Mouse (Mus musculus): ENCODE data around the gene Ccdc110.

The Ccdc110 gene

DNA sequence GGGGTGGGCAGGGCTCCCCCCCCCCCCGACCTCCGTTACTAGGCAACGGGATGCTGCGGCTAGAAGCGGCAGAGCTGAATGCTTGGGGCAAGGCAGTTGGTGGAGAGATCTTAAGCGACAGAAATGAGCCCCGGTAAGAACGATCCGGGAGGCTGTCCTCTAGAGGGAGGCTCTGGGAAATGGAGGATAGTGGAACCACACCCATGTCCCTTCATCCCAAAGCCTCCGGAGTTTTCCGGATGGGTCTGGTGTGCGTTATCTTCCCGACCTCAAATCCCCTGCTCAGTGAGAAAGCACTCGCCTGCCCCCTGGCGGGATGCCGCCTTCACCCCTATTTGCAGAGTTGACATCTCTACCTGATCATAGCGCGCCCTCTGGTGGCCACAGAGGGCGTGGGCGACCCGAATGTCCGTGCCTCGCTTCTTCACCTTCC is at the start of gene Ccdc110:
Ccdc110 (plus strand) TSS at position 38 of the 433 bp plus-strand sequence.
- peak; percentile 99 for DNase-seq

DNA sequence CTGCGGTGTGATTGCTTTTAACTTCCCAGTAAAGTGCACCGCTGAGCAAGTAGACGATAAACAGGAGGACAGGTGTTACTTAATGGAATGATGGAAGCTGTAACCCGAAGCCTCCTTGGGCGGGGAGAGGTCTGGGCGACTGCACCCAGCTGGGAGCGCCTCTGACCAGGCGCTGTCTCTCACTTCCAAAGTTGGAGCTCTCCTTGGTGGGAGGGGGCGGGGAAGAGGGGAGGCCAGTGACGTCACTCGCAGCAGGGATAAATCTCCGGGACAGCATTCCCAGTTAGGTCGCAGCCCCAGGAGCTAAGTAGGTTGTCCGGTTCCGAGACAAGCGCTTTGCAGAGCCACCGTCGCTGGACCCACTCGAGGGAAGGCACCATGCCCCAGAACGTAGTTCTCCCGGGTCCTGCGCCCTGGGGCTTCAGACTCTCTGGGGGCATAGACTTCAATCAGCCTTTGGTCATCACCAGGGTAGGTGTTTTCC is 49.2 kb upstream of the Ccdc110 start, which contains the start of gene Pdlim3:
Pdlim3 (plus strand) TSS at position 260 of the 484 bp plus-strand sequence.
- DNase-seq = peak; percentile 61

DNA sequence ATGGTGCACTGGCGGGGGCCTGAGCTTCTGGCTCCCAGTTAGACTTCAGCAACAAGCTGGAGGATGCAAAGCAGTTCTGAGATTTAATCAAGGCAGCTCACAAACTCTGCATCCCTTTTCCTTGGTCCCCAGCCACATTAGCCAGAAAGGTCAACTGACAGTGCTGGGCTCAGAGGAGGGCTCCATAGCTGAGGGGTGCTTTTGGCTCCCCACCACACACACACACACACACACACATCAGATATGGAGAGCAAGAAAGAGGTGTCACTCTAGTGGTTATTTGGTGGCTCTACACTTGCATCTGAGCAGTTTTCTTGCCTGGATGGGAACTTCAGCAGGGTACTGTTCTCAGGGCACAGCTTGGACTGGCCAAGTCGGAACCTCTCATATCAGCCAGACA is 48.6 kb upstream of the Ccdc110 start:
- no peak for DNase-seq

DNA sequence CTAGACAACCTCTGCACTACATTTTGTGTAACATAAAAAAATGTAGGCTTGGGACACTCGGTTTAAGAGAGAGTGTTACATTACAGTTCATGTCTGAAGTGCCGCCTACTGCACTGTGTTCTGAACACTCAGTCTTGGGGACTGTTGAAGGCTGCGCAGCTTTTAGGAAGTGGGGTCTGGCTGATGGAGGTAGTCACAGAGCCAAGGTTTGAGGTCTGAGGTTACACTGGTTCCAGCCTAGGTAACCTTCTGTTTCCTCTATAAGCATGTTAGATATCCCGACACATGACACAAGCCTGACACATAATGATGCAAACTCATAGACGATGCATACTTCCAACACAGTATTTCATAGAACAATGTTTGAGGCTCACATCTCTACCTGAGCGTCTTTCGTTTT is 44.7 kb upstream of the Ccdc110 start:
- DNase-seq = no peak

DNA sequence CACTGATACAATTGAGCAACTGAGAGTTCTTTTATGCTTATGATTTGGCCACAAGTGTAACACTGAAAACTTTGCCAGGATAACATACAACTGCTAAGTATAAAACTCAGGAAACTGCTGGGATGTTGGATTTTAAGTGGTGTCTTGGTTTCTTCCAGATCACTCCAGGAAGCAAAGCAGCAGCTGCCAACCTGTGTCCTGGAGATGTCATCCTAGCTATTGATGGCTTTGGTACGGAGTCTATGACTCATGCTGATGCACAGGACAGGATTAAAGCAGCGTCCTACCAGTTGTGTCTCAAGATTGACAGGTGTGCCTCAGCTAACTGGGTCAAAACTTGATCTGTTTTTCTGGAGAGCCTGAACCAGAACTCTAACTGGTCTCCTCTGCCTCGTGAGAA is 37.8 kb upstream of the Ccdc110 start:
- no peak for DNase-seq

DNA sequence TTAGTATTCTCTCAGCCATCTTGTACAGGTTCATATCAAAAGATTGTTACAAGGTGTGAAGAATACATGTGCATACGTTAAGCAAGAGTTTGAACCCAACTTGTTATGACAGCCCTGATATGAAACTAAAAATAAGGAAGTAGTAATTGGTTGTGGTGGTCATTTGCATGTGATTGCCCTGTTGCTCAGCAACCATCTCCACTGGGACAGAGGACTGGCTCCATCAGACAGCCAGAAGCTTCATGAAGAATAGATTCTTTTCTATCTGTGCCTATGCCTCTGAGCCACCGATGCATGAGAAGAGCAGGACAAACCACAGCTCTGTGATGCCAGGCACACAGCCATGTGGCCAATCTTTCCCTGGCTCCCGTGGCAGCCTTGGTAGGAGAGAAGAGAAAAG is 34.6 kb upstream of the Ccdc110 start:
- DNase-seq = no peak

DNA sequence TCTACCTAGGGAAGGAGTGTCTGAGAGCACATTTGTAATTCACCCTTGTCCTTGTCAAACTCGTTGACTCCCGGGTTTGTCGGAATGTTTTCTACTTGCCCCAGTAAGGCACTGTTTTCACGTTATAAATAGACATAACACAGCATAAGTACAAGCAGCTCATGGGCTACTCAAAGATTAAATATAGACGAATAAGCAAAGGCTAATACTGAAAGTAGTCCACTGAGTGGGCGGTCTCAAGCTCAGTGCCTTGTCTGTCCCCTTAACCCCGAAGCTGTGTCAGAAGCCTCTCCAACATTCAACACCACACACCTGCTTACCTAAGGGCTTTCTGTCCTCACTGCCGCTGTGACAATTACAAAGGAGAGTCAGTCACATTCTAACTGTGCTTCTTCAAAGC is 32.8 kb upstream of the Ccdc110 start:
- DNase-seq = no peak

DNA sequence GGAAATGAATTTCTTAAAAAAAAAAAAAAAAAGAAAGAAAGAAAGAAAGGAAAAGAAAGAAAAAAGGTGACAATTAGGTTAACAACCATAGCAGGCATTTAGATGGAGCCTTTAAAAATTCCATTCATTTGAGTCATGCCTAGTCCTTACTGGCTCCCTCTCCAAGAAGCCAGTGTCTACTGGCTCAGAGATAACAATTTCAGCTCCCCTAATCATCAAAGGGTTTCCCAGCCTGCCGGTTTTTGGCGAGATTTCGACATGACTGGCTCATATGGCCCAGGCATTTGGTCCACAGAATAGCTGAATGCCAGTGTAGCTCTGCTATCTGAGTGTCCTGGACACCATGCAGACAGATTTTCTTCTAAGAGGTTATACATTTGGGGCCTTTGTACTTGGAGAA is 30.8 kb upstream of the Ccdc110 start:
- DNase-seq = peak; percentile 21

DNA sequence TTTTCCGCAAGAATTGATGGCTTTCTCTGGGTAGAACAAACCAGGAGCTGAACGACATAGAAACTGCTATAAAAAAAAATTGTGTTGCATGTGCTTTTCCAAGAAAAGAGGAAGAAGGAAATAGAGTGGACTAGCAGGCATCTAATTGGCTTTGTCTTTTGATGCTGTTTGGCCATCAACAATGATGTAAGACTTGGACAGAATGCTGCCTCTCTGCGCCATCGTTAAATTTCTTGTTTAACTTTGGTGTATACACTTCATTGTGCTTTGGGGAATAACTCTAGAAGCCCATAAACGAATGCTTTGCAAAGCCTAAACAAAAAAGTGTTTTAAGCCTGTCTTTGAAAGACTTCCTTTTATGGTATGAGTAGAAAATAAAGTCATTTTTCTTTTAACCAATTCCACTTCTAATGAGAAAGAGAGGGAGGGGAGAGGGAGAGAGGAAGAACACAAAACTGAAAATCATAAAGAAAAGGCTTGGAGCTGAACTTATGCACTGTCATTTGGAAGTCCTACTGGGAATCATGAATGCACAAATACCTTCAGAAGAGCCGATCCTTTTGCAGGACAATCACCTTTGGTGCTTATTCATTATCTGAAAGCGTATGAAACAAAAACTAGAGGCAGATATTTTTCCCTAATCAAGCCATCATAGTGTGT is 28.7 kb upstream of the Ccdc110 start:
- DNase-seq = no peak

DNA sequence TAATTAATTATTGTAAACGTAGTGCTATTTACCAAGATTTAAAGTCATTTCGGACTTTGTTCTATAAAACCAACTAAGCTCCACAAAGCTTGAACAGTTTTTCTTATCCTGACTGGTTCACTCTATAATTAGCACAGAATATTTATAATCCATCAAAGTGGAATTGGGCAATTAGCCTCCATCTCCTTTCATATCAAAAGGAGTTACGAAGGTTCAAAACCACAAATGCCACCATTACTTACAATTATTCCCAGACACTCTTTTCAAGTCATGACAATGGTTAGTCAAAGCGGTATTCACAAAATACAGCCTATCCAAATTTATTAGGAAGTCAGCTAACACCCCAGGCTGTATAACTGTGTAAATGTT is 28.2 kb upstream of the Ccdc110 start:
- no peak for DNase-seq

DNA sequence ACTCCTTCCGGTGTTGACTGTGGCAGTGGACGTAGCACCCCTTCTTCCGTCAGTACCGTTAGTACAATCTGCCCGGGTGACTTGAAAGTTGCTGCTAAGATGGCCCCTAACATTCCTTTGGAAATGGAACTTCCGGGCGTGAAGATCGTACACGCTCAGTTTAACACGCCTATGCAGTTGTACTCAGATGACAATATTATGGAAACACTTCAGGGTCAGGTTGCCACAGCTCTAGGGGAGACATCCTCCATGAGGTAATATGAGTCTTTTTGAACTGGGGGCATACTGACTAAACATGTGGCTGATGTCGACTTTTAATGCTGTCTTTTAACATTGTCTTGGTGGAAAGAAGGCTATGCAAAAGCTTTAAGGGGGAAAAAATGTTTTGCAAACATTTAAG is 20.7 kb upstream of the Ccdc110 start:
- no peak for DNase-seq

DNA sequence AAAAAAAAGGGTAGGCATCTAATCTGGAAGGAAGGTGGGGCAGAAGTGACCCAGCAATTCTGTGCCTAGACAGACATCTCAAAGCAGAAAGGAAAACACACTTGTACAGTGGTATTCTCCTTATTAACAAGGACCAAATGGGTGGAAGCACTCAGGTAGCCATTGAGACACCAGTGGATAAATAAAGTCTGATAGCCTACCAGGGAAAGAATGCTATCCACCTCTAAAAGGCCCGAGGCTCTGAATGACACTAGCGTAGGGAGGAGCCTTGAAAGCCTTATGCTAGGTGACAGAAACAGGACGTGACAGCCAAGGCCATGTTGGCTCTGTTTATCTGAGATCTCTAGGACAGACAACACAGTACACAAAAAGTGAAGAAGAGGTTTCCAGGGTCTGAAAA is 17.9 kb upstream of the Ccdc110 start:
- DNase-seq = no peak

DNA sequence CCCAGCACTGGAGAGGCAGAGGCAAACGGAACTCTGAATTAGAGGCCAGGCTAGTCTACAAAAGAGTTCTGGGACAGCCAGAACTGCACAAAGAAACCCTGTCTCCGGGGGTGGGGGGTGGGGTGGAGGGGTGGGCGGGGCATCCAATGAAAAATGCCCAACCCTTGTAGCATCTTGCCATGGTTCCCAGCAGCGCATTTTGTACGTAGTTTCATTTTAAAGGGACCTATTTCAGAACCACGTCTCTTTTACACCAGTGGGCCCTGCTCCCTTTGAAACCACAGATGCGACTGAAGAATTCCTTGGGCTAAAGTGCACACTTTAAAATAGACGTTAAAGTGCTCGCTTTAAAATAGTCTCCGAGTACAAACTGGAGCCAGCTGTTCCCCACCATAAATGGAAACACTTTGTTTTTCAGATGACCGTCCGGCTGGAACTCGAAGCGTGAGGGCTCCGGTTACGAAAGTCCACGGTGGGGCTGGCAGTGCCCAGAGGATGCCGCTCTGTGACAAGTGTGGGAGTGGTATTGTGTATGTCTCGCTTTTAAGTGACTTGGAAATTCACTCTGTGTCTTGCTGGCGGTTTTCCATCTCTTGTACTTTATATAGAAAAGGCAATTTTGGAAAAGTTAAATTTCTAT is 17.3 kb upstream of the Ccdc110 start:
- peak; percentile 34 for DNase-seq

DNA sequence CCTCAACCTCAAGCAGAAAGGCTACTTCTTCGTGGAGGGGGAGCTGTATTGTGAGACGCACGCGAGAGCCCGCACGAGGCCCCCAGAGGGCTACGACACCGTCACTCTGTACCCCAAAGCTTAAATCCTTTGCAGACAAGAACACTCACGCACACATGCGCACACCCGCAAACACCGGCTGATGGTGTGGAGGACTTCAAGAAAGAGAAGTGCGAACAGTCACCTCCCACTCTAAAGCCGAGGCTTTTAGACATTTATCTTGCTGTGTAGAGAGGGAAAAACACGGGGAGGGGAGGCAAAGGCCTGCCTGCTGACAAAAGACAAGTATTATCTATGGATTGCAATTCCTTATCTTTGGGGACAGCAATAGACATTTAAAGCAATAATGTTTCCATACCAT is 15.5 kb upstream of the Ccdc110 start:
- DNase-seq = no peak

DNA sequence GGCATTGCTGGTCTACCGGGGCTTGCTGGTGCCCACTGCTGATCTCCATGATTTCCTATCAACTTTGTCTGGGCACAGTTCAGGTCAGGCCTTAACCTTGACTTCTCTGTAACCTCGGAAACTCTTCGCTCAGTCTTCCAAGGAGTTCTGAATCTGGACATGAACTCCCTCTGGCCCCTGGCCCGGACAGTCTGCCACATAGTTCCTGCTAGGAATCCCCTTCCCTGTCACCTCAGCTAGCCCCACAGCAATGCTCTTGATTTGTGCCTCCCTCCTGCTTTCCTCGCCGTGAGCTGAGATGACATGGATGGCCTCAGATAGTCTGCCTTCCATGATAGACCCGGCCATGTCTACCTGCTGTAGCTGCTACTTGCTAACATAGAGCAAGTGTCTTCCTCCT is 14.0 kb upstream of the Ccdc110 start:
- no peak for DNase-seq

DNA sequence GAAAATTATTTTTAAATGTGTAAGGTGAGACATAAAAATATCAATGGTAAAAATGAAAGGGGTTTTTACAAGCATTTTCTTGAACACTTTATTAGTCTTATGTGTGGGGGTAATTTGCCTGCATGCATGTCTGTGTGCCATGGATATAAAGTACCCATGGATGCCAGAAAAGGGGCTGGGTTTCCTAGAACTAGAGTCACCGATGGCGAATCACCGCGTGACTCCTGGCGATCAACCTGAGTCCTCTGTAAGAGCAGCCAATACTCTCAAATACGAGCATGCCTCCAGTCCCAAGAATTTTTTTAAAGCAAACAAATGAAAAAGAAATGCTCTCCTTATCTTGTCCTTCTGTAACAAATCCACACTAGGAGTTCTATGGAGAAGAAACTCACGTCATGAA is 12.3 kb upstream of the Ccdc110 start:
- no peak for DNase-seq

DNA sequence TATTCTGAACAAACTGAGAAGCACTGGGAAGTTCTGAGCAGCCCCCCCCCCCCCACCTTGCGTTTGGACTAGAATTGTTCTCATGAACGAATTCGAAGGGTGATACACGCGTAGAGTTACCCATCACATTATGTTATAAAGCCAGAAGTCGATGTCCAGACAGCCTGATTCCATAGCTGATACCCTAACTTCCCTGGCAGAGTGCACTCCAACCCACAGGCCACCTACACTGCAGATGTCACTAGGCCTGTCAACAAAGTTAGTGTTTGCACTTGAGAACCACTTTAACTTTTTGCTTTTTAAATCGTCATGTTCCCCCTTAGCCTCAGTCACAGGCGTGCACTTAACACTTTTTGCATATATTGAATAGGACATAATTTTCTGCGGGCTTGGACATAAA is 2.6 kb downstream of the Ccdc110 start:
- DNase-seq = no peak

DNA sequence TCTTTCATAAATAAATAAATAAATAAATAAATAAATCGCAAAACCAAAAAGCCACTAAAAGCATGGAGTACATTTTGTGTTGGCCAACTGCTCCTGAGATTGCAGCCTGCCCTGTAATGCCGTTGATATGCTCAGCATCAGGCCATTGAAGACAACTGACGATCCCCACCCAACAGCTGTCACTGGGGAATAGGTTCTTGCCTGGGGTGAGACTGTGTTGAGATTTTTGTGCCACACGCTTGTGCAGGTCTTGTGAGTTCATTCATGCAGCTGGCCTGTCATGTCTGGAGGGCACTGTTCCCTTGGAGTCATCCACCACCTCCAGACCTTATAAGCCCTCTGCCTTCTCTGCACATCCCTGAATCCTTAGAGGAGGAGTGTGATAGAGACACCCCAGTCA is 11.9 kb downstream of the Ccdc110 start:
- DNase-seq = no peak

DNA sequence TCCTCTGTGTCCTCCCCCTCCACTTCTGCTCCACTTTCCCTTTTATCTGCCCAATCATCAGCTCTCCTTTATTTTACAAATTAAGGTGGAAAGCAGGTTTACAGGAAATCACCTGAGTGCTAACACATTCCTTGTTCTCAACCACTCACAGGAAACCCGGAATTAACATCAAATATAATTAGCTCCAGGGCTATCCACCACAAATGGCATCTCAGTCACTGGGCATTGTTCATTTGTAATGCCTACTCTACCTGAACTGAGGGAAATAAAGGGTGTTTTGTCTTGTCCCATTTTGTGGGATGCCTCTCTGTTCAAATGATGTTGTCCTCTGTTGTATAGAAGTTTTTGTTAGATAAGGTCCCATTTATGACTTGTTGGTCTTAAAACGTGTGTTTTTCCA is 16.2 kb downstream of the Ccdc110 start:
- DNase-seq = no peak

DNA sequence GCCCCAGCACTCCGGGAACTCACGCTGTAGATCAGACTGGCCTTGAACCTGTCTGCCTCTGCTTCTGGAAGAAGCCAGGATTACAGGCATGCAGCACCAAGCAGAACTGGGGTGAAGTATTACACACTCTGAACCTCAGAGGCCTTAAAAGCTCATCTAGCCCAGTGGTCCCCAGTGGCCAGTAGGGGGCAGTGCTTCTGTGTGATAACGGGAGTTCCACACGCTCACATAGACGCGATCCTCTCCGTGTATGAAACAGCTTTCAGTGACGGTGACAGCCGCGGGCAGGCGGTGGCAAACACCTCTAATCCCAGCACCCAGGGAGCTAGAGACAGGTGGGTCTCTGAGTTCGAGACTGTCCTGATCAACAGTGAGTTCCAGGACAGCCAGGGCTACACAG is 36.5 kb downstream of the Ccdc110 start:
- no peak for DNase-seq

DNA sequence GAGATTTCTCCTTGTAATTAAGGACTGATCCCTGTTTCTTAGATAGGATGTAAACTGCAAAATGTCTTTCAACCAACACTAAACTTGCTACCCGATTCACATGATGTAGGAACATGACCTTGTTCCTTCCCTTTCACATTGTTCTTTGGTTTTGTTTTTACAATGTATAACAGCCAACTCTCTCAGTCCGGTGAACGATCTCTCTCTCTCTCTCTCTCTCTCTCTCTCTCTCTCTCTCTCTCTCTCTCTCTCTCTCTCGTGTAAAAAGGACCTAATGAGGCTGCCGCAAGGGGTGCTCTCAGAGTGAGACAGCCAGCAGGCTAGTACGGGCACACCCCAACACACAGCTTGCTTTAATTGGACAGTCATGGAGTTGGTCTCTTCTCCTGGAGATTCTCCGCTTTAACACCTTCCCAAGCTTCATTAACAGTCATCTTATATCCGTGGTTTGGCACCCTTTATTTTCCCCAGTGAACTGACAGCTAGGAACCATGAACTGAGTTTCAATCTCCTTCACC is 39.6 kb downstream of the Ccdc110 start:
- DNase-seq = no peak

DNA sequence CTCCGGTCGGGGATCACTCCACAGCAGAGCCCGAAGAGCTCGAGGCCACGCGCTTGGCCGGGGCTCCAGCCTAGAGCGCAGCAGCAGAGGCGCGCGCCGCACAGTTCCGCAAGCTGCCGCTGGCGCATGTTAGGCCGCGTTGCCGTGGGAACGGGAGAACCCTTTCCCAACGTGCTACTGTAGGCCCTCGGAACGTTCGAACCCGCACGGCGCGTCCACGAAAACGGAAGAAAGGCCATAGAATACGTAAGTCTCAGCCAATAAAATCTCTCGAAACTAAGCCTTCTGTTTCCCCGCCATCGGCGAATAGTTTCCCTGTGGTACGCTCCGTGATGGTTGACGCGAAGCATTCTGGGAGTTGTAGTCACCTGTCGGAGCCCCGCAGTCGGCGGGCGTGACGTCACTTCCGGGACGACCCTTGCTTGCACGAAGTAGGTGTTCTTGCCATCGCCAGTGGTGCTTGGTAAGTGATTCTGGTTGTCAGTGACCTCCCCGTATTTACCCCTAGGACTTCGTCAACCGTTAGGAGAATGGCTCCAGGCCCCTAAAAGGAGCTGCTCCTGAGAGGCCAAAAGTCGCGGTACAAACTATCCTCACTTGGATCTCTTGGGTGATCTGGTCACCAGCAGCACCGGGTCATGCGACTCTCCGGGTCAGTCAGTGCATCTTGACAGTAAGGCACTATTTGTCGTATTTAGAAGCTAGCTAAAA is 40.9 kb downstream of the Ccdc110 start, which contains the start of the genes 1700029J07Rik and Ufsp2:
1700029J07Rik (minus strand) TSS at position 127 of the 711 bp plus-strand sequence.
Ufsp2 (plus strand) TSS at position 403 of the 711 bp plus-strand sequence.
- DNase-seq = peak; percentile 98

DNA sequence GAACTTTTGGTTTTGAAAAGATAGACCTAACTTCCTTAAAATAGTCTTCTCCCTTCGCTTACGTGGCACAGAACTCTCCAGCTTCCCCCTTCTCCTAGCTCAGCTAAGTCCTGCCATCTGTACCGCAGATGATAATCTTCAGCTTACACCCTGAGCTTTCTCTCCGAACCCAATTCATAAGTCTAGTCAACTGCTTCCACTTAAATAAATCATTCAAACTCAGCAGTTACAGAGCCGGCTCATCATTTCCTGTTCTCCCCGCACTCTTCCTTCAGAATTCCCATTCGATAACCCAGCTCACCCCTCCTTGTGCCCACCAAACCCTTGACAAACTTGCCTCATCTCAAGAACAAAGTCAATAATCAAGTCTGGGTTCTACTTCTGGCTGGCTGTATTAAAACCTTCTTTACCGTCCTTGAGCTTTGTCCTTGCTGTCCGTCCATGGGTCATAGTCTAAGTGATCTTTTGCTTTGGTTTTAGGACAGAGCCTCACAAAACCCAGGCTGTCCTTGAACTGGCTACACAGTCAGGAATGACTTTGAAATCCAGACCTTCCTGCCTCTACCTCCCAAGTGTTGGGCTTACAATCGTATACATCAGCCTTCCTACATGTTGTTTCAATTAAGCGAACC is 41.5 kb downstream of the Ccdc110 start:
- no peak for DNase-seq
